Mouse (Mus musculus): Measurements from ENCODE around the gene Hpcal1. TPM values are rescaled to one million over a fixed set of nuclear protein-coding genes. Genes with fewer than 3 reads are reported as not detected.
"Not testable (repeated sequence)": the region's sequence is repeated elsewhere in the genome, so short reads cannot be mapped to it uniquely, and the experiment has no call there.

The Hpcal1 gene
- total and polyA plus RNA-seq, 2 experiments from 2014 or later = 93.9 to 180 TPM

- ATAC-seq = no peak
- H3K9ac ChIP-seq (replicated peaks; ENCODE audit: low read length) = no peak overlapping the region
- H3K9me3 ChIP-seq (ENCODE audit: low read length) = no peaks in the 10 kb centered on the region
- no peaks in the 10 kb centered on the region for H3K27me3 ChIP-seq (ENCODE audit: insufficient read depth, low read length)
- no peak overlapping the region for H3K27ac ChIP-seq
- WGBS = 44% methylated on average over 2 of the region's 2 CpGs
- H3K4me1 ChIP-seq (ENCODE audit: insufficient read depth, low read length) = no peaks in the 10 kb centered on the region
- H3K36me3 ChIP-seq (ENCODE audit: insufficient read depth, low read length) = no peaks in the 10 kb centered on the region
- no peak overlapping the region for H3K4me3 ChIP-seq (ENCODE audit: low read length)
- DNase-seq (ENCODE audit: low spot score) = no peak
- H3K4me2 ChIP-seq (ENCODE audit: low read depth, low read length) = no peak overlapping the region
- TF ChIP-seq CTCF (IDR thresholded peaks at IDR 0.05; ENCODE audit: low read depth) = no peak
These were observed 79.9 kb downstream of the Hpcal1 start for GRCm38 (mm10) chr12:17770538-17770937.

- H3K27me3 ChIP-seq (ENCODE audit: insufficient read depth, low read length); ATAC-seq; H3K4me1 ChIP-seq (ENCODE audit: insufficient read depth, low read length); H3K9me3 ChIP-seq (ENCODE audit: low read length); H3K27ac ChIP-seq; H3K36me3 ChIP-seq (ENCODE audit: insufficient read depth, low read length); DNase-seq (ENCODE audit: low spot score); H3K9ac ChIP-seq (replicated peaks; ENCODE audit: low read length); H3K4me2 ChIP-seq (ENCODE audit: low read depth, low read length); H3K4me3 ChIP-seq (ENCODE audit: low read length): not testable (repeated sequence)
- WGBS = 69% methylated on average over 5 of the region's 5 CpGs
These were observed 83.1 kb downstream of the Hpcal1 start for GRCm38 (mm10) chr12:17773721-17774120.

- ATAC-seq; H3K4me2 ChIP-seq (ENCODE audit: low read depth, low read length); H3K4me3 ChIP-seq (ENCODE audit: low read length); DNase-seq (ENCODE audit: low spot score); H3K9ac ChIP-seq (replicated peaks; ENCODE audit: low read length); H3K27me3 ChIP-seq (ENCODE audit: insufficient read depth, low read length); H3K9me3 ChIP-seq (ENCODE audit: low read length); H3K27ac ChIP-seq; H3K4me1 ChIP-seq (ENCODE audit: insufficient read depth, low read length); H3K36me3 ChIP-seq (ENCODE audit: insufficient read depth, low read length): not testable (repeated sequence)
- 60% methylated on average over 3 of the region's 3 CpGs for WGBS
These were observed 84.2 kb downstream of the Hpcal1 start for GRCm38 (mm10) chr12:17774842-17775241.

- Histone ChIP-seq H3K27me3 (ENCODE audit: insufficient read depth, low read length) (no peaks in the 10 kb centered on the region), H3K4me1 (ENCODE audit: insufficient read depth, low read length) (no peaks in the 10 kb centered on the region), H3K27ac (no peak overlapping the region), H3K36me3 (ENCODE audit: insufficient read depth, low read length) (no peaks in the 10 kb centered on the region), H3K9me3 (ENCODE audit: low read length) (no peaks in the 10 kb centered on the region), H3K4me2 (ENCODE audit: low read depth, low read length) (no peak overlapping the region), H3K9ac (replicated peaks; ENCODE audit: low read length) (no peak overlapping the region), H3K4me3 (ENCODE audit: low read length) (no peak overlapping the region)
- TF ChIP-seq CTCF (IDR thresholded peaks at IDR 0.05; ENCODE audit: low read depth) = peak; percentile 73
- DNase-seq (ENCODE audit: low spot score) = peak; percentile 57
- ATAC-seq = 0 out of 2 replicates have a peak, but pooled peaks have one; percentile 51
- WGBS = 18% methylated on average over 3 of the region's 3 CpGs
These were observed 87.7 kb downstream of the Hpcal1 start for GRCm38 (mm10) chr12:17778320-17778719.

- no peak overlapping the region for H3K9ac ChIP-seq (replicated peaks; ENCODE audit: low read length)
- no peak overlapping the region for H3K4me2 ChIP-seq (ENCODE audit: low read depth, low read length)
- no peaks in the 10 kb centered on the region for H3K27me3 ChIP-seq (ENCODE audit: insufficient read depth, low read length)
- no peak overlapping the region for H3K4me3 ChIP-seq (ENCODE audit: low read length)
- H3K27ac ChIP-seq = no peak overlapping the region
- H3K36me3 ChIP-seq (ENCODE audit: insufficient read depth, low read length) = no peaks in the 10 kb centered on the region
- TF ChIP-seq CTCF (IDR thresholded peaks at IDR 0.05; ENCODE audit: low read depth) = no peak
- 31% methylated on average over 3 of the region's 3 CpGs for WGBS
- peak; percentile 17 for DNase-seq (ENCODE audit: low spot score)
- ATAC-seq = no peak
- H3K9me3 ChIP-seq (ENCODE audit: low read length) = no peaks in the 10 kb centered on the region
- no peaks in the 10 kb centered on the region for H3K4me1 ChIP-seq (ENCODE audit: insufficient read depth, low read length)
These were observed 88.4 kb downstream of the Hpcal1 start for GRCm38 (mm10) chr12:17779093-17779492.

GRCm38 (mm10) chr12:17789486-17789885 lies 98.8 kb downstream of the Hpcal1 start:
- H3K4me1 ChIP-seq (ENCODE audit: insufficient read depth, low read length) = no peaks in the 10 kb centered on the region
- H3K27ac ChIP-seq = no peak overlapping the region
- H3K4me3 ChIP-seq (ENCODE audit: low read length) = no peak overlapping the region
- ATAC-seq (no peak), DNase-seq (ENCODE audit: low spot score) (no peak)
- no peaks in the 10 kb centered on the region for H3K9me3 ChIP-seq (ENCODE audit: low read length)
- no peak overlapping the region for H3K9ac ChIP-seq (replicated peaks; ENCODE audit: low read length)
- TF ChIP-seq CTCF (IDR thresholded peaks at IDR 0.05; ENCODE audit: low read depth) = peak; percentile 37; the same call in 1 of the 2 replicates
- H3K36me3 ChIP-seq (ENCODE audit: insufficient read depth, low read length) = peaks cover 5% of the 10 kb centered on the region; the same call in 1 of the 2 replicates
- 56% methylated on average over 3 of the region's 3 CpGs for WGBS
- H3K4me2 ChIP-seq (ENCODE audit: low read depth, low read length) = no peak overlapping the region
- H3K27me3 ChIP-seq (ENCODE audit: insufficient read depth, low read length) = no peaks in the 10 kb centered on the region

GRCm38 (mm10) chr12:17791111-17791510 lies 100.5 kb downstream of the Hpcal1 start:
- WGBS = 92% methylated on average over 6 of the region's 6 CpGs
- no peaks in the 10 kb centered on the region for H3K4me1 ChIP-seq (ENCODE audit: insufficient read depth, low read length)
- DNase-seq (ENCODE audit: low spot score) = no peak

More at GRCm38 (mm10) chr12:17791111-17791510, 100.5 kb downstream of the Hpcal1 start:
- Histone ChIP-seq H3K4me3 (ENCODE audit: low read length) (no peak overlapping the region), H3K9ac (replicated peaks; ENCODE audit: low read length) (no peak overlapping the region), H3K9me3 (ENCODE audit: low read length) (no peaks in the 10 kb centered on the region), H3K36me3 (ENCODE audit: insufficient read depth, low read length) (peaks cover 4% of the 10 kb centered on the region; the same call in 1 of the 2 replicates), H3K4me2 (ENCODE audit: low read depth, low read length) (no peak overlapping the region), H3K27me3 (ENCODE audit: insufficient read depth, low read length) (no peaks in the 10 kb centered on the region), H3K27ac (no peak overlapping the region)
- no peak for ATAC-seq
- no peak for TF ChIP-seq CTCF (IDR thresholded peaks at IDR 0.05; ENCODE audit: low read depth)

Measured in hindbrain, postnatal 0 days (tissue).